Mouse (Mus musculus) telencephalon, adult 2 months (tissue): ENCODE data around the gene Slc7a11.

Source experiments
- DNase-seq: peaks from one replicate; pipeline ENCODE4 v3.0.0-alpha.2; 2011; ENCODE audit warnings: low read depth, low spot score

The Slc7a11 gene

GRCm38 (mm10) chr3:50307339-50308327 lies 135.8 kb downstream of the Slc7a11 start:
- no peak for DNase-seq

GRCm38 (mm10) chr3:50306334-50306733 lies 137.1 kb downstream of the Slc7a11 start:
- no peak for DNase-seq

GRCm38 (mm10) chr3:50304137-50304536 lies 139.3 kb downstream of the Slc7a11 start:
- no peak for DNase-seq

- no peak for DNase-seq
Measured at GRCm38 (mm10) chr3:50302648-50303047, 140.8 kb downstream of the Slc7a11 start.

- peak; percentile 49 for DNase-seq
Measured at GRCm38 (mm10) chr3:50300952-50301303, 142.5 kb downstream of the Slc7a11 start.

GRCm38 (mm10) chr3:50300002-50300951 lies 143.1 kb downstream of the Slc7a11 start:
- no peak for DNase-seq

GRCm38 (mm10) chr3:50298366-50298991 lies 144.9 kb downstream of the Slc7a11 start:
- DNase-seq, result no peak

- no peak for DNase-seq
Measured at GRCm38 (mm10) chr3:50296956-50297355, 146.5 kb downstream of the Slc7a11 start.

GRCm38 (mm10) chr3:50275023-50275422 lies 168.4 kb downstream of the Slc7a11 start:
- DNase-seq, result no peak

GRCm38 (mm10) chr3:50272222-50272621 lies 171.2 kb downstream of the Slc7a11 start:
- no peak for DNase-seq

- peak; percentile 45 for DNase-seq
Measured at GRCm38 (mm10) chr3:50269680-50270079, 173.7 kb downstream of the Slc7a11 start.

GRCm38 (mm10) chr3:50262547-50263087 lies 180.8 kb downstream of the Slc7a11 start:
- no peak for DNase-seq

- DNase-seq, result no peak
Measured at GRCm38 (mm10) chr3:50262066-50262465, 181.3 kb downstream of the Slc7a11 start.

GRCm38 (mm10) chr3:50260667-50261066 lies 182.7 kb downstream of the Slc7a11 start:
- no peak for DNase-seq

GRCm38 (mm10) chr3:50258852-50259251 lies 184.6 kb downstream of the Slc7a11 start:
- no peak for DNase-seq

- DNase-seq, result no peak
Measured at GRCm38 (mm10) chr3:50249598-50250300, 193.7 kb downstream of the Slc7a11 start.

GRCm38 (mm10) chr3:50235990-50236389 lies 207.4 kb downstream of the Slc7a11 start:
- DNase-seq, result no peak

GRCm38 (mm10) chr3:50233144-50233543 lies 210.3 kb downstream of the Slc7a11 start:
- no peak for DNase-seq

GRCm38 (mm10) chr3:50224390-50225114 lies 218.9 kb downstream of the Slc7a11 start:
- DNase-seq, result no peak

- no peak for DNase-seq
Measured at GRCm38 (mm10) chr3:50220454-50220853, 223.0 kb downstream of the Slc7a11 start.
